Mouse (Mus musculus): ENCODE data around the gene Cdk5rap2.
A peak's percentile ranks its signal among the peaks of the same experiment; 100 is the strongest.

Cdk5rap2 gene

DNA sequence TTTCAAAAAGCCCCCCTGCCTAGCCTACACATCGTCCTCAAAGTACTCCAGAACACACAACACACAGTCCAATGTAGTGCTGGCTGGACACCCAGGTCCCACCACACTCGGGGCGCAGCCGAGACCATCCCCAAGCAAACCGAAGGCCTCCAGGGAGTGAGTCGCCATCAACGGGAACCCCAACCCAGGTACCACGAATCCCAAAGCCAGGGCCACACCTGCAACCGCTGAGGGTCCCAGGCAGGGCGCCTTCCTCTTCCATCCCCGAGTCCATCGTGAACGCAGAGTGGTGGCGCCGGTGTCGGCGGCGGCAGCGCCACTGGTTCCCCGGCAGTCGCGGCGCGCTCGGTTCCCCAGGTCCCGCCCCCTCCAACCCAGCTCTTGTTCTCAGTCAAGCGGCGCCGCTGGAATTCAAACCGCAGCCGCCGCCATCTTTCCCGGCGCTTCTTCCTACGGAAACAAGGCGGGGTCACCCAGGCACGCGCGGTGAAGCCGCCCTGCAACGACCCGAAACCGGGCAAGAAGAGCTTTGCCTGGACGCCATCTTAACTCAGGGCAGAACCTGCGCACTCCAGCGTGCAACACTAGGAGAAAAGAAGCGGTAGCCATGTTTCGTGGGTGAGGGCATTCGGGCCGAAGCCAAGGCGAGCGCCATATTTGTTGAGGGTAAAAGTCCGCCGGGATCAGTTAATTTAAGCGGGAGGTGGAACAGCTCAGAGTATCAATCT is at the start of gene Cdk5rap2:
Gene Cdk5rap2 (minus strand): TSS at position 450 of the 728 bp plus-strand sequence.
- peak; percentile 93 for DNase-seq

DNA sequence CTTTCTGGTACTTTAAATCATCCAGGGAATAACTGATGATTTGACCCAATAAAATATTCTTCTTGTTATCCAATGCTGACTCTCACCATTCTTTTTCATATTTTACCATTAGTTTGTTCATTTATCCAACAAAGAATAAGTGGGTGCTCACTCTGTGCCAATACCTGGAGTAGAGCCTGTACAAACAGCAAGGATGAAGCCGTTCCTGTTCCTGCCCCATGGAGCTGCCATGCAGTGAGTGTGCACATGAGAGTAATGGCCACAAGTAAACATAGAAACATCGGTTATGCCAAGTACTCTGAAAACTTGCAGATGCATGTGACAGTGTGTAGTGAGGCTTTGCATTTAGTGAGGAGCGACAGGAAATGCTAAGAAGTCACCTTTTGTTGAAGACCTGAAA is 41.9 kb upstream of the Cdk5rap2 start:
- DNase-seq, result no peak

DNA sequence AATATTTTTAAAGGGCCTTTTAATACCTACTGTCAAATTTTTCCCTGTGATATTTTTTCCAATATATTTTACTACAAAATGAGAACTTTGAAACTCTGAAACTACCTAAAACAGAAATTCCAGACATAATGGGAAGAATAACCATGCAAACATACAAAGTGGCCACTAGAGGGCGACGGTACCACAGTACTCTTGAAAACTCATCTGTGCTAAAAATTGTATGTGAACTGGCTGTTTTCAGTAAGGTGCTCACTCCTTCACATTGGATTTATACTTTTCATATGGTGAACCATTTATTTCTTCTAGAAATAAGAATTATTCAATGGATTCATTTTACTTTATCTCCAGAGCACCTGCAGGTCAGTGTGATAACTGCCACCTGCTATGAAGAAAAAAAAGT is 41.5 kb upstream of the Cdk5rap2 start:
- DNase-seq, result peak; percentile 35

DNA sequence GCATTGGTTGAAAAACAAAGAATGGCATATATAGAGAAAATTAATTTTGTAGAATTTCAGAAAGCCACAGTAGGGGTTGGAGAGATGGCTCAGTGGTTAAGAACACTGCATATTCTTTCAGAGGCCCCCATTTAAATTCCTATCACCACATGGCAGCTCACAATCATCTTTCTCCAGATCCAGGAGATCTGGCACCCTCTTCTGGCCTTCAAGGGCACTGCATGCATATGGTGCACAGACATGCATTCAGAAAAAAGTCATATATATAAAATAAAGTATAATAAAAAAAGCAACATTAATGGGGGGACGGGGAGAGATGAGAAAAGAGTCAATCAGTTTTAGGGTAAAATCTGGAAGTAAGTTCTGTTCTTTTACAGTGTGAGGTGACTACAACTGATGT is 39.4 kb upstream of the Cdk5rap2 start:
- DNase-seq, result no peak

DNA sequence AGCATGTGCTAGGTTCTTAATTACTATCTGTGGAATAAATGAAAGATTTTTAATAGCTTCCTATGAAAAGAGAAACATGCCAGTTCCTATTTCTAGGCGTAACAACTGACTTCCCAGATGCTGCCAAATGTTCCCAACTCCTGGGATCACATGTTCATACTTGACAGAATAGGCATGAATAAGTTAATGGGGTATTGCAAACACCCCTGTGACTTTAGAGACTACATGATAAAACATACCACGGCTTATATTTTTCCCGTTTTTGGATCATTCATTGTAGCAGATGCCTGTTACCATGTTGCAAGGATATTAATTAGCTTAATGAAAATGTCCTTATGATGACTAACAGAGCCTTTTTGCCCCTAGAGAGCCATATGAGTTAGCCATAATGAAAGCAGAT is 36.5 kb upstream of the Cdk5rap2 start:
- DNase-seq, result no peak

DNA sequence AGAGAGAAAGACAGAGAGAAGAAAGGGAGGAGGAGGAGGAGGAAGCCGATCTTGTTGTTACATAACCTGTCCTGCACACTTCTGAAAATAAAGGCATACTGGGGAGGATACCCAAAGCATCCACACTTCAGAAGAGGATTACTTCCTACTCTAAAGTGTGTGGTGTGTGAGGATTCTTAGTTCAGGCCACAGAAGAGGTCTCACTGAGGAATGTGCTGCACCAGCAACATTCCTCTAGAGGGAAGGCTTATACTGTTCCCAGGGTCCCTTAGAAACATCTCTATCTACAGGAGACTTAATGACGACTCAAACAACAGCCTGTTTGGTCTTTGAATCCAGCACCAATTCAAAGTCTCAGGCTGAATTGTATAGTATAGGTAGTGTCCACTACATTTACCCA is 10.0 kb upstream of the Cdk5rap2 start:
- no peak for DNase-seq

DNA sequence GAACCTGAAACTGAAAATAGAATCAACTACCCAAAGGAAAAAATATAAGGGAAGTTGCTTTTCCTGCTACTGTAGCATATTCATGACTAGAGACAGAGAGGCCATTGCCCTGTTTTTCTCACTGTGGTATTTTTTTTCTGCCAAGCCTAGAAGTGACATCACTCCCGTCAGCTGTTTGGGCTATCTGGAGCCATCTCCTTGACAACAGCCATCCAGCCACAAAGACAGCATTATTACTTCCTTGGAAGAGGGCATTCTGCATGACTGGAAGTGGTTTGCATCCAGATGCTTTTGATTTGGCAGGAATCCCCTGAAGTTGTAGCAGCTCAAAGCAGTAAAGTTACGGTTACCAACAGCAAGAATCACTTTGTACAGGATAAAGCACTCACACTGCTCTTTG is 1.9 kb upstream of the Cdk5rap2 start:
- no peak for DNase-seq

DNA sequence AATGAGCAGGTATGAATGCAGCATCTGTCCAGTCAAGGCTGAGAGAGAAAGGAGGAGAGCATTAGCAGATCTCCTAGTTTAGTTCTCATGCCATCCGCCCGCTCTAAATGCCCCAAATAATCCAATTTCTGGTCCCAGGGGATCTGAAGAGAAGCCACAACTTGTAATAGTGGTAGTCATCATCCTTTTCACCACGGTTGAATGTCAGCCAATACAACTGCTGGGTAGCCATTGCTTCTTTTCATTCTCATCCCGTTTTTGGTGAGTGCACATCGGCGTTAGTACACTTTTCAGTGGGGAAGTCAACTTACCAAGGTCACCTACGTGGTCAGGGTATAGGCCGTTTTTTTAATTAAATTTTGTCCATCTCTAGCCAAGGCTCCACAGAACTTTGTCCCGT is 787 bp downstream of the Cdk5rap2 start:
- no peak for DNase-seq

DNA sequence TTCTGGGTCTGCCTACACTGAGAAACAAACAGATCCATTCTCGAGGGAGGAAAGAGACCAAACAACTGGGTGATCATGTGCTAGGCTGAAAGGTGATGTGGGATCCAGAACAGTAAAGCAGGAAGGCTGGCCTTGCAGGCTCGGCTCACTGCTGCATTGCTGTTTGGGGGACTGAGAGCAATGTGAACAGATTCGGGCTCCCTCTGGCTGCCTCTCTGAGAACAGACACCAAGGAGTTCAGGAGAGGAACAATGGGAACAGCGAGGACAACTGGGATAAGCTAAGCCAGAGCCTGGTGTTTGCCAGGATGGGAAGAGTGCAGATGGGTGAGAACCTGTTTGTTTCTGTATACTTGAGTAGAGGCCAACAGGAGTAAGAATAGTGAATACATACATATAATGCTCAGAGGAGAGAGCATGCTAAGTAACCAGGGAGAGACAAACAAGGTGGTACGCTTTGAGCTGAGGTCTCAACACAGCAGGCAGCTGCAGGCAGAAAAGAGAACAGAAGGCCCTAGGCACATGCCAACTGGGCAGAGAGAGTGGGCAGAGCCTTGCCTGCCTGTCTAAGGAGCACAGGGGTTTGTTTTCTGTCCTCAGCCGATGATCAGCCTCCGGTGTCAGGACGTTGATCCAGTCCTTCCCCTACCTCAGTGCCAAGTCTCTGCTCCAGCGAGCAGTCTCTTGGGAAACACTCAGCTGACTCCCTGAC is 8.0 kb downstream of the Cdk5rap2 start:
- DNase-seq, result peak; percentile 69

DNA sequence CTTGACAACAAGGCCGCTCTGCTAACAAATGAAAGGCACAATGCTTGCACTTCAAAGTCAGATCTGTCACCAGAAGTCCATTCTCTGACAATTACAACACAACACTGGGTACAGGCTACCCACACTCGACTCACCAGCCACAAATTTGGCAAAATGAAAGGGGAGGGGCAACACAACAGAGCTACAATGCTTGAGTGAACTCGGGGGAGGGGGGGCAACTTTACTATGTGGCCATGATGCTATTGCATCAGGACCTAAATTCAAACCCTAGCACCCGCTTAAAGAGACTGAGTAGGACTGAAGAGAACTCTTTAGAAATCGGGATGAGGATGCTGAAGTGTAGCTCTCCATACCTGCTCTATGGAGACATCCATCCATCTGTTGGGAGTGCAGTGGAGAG is 10.8 kb downstream of the Cdk5rap2 start:
- no peak for DNase-seq

DNA sequence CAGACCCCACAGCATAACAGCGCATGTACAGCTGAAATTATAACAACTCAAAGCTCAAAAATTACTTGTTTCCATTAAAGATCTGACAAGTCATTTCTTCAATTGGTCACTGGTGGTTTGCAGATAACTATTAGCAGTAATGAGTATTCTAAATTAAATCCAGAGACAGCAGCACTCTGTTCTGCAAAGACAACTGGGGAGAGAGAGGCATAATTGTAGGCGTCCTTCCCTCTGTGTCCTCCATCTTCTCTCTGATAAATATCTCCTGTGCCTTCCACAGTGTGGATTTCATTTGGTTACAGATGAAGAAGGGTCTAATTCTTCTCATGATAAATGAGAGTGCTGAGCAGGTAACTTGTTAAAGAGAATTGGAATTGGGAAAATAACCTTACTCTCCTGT is 11.2 kb downstream of the Cdk5rap2 start:
- DNase-seq, result no peak

DNA sequence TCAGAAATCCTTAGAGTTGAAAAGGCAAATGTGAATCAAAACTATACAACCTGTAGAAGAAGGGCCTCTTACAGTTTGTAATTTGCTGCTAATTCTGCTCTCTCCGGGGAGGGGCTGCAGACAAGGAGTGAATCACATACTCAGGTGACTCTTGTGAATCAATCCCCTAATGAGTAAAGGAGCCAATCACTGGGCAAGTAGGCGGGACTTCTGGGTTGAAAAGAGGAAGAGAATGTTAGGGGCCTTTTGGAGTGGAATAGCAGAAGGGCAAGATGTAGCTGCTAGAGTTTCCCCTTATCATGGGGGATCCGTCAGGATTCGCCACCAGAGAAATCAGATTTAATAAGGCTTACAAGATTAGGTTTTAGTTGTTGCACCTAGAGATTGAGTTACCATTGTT is 12.2 kb downstream of the Cdk5rap2 start:
- DNase-seq, result no peak

DNA sequence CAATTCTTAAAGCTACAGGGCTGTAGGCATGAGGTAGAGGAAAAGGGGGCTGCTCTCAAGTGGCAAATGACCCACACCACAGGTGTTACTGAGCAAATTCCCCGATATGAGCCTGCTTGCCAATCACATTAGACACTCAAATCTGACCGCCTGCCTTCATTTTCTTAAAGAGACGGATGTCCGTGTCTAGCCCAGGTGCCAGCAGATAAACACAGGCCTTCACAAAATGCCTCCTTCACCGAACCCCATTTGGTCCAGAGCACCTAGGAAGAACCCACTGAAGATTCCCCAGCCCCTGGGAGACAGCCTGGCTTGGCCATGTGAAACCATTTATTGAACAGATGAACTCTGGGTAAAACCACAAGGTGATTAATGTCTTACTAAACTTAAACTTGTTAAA is 13.5 kb downstream of the Cdk5rap2 start:
- DNase-seq, result no peak

DNA sequence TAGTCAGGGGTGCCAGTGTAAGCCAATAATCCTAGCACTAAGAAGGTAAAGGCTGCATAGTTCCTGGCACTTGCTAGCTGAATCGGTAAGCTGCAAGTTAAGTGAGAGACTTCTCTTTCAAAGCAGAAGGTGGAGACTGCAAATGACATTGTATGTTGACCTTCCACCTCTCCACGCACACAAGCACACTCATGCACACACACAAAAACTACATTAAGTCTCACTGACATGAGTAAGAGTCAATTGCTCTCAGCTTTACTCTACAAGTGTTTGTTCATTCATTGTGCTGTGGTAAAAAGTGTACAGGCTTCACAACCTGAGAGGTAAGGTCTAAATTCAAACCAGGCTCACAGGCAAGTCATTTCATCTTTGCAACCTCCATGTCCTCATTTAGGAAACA is 15.5 kb downstream of the Cdk5rap2 start:
- DNase-seq, result no peak

DNA sequence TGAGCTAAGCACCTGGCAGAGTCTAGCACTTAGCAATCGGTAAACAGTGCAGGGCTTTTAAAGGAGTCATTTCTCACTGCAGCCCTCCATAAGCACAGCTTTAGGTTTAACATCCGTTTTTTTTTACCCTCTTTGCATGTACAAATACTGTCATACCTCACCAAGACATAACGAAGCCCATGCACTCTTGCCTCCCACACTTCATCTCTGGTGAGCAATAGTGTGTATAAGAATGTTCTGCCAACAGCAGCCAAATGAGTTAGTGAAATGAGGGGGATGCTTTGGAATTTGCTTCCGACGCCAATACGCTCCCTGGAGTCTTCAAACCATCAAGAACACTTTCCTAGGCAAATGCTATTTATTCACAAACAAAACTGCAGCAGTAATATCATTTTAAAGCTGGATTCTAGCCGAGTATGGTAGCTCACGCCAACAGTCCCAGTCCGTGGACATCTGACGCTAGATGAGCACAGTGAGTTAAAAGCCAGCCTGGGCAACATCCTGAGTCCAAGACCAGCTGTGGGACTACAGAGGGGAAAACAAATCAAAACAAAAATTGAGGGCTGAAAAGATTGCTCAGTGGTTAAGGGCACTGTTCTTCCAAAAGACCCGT is 18.4 kb downstream of the Cdk5rap2 start:
- DNase-seq, result no peak

DNA sequence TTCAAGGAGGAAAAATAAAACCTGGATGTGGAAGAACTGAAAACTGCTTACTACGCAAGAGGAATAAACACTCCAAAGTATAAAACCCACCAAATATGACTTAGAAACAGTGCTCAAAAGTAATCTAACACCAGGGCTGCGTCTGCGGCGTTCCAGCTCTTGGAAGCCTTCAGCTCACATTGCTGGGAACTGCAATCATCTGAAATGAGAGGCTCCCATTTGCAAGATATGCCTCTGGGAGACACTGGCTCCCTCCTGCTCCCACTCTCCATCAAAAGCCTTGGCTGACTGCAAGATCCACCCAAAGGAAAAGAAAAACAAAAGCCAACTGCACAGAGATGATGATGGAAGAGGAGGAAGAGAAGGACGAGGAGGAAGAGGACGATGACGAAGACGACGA is 19.2 kb downstream of the Cdk5rap2 start:
- no peak for DNase-seq

DNA sequence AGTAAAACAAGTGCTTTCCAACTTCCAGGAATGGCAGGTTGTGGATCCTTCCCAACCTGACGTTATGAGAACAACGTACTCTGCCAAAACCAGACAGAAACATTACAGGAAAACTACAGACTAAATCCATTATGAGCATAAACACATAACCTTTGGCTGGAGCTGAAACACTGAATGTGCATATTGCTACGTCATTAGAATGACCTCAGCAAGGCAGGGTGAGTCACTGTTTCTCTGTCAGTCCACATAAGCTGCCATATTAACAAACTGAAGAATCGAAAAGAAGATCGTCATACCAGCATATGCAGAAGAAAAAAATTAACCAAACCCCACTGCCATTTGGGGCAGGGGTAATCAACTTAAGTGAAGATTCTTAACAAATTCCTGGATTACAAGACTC is 24.0 kb downstream of the Cdk5rap2 start:
- DNase-seq, result no peak

DNA sequence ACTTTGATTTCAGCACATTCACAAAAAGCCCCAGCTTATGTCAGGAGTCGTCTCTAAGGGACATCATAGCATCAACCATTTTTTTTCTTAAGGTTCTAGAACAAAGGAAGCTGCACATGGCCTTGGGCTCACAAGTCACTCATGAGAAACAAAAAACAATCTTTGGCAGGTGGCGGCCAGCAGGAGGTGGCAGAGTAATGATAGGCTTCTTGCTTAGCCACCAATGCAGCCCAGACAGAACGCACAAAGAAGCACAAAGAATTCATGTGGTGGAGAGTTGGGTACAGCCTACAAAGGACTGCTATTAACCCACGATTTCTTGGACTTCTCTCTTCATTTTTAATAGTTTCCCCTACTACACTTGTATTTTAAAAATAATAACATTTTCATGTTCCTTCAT is 32.9 kb downstream of the Cdk5rap2 start:
- DNase-seq, result peak; percentile 18

DNA sequence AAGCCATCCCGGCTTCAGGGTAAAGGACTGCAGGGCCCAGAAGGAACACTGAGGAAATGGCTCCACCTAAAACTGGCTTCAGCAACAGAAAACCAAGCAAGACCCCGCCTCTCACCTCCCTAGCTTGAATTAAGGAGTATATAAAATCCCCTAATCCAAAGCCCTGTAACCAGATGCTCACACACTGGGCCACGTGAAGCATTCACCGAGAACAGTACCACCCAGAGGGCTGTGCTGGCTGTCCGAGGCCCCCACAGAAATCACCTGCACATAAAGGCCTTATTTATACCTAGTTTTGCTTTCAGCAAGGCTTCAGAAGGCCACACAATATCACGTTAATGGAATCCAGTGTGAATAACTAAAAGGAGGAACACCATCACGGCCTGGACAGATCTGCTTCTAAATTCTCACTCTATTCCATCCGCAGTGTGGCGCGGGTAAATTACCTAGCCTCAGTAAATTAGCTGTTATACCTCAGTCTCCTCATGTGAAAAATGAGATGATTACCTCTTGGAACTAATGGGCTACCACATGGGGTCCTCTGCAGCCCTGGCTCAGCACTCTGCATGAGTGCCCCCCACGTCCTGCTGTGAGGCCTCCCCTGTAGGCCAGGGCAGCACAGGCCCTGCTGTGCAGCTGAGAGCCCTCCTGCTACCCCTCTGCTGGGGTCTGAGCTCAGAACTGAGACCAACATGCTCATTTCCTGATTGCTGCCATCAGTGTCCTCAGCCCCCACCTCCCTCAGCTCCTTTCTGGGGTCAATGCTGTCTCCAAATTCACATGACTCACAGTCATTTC is 45.0 kb downstream of the Cdk5rap2 start:
- no peak for DNase-seq

DNA sequence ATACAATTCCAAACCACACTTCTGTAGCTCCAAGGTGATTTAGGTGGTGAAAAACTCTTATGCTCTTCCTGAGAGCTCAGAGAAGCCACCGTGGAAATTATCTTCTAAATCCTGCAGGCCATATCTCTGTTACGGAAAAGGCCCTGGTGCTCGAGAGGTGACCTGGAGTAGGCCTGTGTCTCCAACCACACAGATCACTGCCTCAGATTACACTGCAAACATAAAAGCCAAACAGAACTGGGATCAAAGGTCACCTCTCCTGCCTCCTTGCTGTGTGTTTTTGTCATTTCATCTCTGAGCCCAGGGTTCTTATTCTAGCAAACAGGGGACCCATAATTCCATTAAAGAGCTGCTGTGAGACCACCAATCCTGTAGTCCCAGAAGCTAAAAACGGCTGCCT is 48.9 kb downstream of the Cdk5rap2 start:
- no peak for DNase-seq

DNA sequence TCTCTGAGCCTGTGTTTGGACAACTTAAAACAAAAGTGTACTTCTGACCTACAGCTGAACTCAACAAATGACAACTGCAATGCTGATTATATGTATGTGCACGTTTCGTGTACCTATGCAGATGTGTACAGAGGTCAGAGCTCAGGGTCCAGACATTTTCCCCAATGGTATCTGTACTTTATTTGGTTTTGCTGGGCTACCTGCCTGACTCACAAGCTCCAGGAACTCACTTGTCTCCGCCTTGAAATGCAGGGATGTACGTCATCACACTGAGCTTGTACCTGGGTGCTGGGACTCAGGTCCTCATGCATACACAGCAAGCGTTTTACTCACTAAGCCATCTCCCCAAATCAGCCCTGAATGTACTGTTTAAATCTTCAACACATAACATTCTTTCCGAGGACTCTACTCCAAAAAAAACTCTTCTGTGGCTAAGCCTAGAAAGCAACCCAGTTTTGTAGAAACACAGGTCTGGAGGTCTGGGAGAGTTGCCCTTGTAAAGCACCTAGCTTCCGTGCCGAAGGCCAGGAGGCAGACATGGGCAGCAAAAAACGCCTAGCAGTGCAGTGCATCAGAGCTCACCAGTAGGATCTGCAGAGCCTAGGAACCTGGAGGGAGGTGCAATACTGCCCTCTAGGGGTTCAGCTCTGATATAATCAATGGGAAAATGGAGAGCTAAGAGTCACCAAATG is 54.4 kb downstream of the Cdk5rap2 start:
- DNase-seq, result peak; percentile 52

DNA sequence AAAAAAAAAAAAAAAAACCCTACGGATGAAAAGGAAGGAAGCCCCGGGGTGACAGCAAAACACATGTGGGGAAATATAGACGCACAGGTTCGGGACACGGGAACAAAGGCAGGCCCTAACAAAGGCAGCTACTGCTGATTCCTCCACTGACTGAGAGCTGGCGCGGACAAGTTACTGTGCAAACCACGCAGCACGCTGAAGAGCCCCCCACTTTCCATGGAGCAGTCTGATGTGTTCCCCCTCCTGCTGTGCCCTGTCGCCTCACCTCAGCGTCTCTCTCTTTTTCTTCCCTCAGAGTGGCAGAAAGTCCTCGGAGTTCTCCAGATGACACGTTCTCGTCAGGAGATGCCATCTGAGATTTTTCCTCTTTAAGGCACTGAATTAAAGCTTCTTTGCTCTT is 55.8 kb downstream of the Cdk5rap2 start:
- no peak for DNase-seq

DNA sequence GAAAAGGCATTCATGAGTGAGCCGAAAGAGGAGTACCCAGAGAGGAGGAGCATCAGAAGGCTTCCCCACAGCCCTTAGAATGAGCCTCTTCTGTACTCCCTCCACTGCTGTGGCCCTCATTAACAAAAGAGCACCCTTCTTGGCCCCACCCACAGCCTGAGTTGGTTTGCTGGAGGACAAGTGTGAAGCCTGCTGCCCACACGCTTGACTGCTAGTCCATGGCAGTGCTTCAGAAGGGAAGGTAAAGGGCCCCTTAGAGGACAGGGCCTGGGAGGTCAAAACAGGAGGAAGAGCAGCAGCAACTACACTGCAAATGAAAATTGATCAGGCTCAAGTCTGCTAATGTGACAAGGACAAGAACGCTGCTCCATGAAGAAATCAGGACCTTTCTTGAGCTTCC is 56.6 kb downstream of the Cdk5rap2 start:
- no peak for DNase-seq

Data from cerebellum, adult 11 months (tissue).